Mouse (Mus musculus): Measurements from ENCODE around the gene Epha8. TPM values are rescaled to one million over a fixed set of nuclear protein-coding genes. Genes with fewer than 3 reads are reported as not detected.

Gene Epha8
- total RNA-seq (2021), result under 1 TPM in 1 of 2 experiments, not detected in 1; 0.05 TPM
- long read RNA-seq, experiment 1, result 0 reads
- long read RNA-seq, experiment 2, result 0 reads

DNA sequence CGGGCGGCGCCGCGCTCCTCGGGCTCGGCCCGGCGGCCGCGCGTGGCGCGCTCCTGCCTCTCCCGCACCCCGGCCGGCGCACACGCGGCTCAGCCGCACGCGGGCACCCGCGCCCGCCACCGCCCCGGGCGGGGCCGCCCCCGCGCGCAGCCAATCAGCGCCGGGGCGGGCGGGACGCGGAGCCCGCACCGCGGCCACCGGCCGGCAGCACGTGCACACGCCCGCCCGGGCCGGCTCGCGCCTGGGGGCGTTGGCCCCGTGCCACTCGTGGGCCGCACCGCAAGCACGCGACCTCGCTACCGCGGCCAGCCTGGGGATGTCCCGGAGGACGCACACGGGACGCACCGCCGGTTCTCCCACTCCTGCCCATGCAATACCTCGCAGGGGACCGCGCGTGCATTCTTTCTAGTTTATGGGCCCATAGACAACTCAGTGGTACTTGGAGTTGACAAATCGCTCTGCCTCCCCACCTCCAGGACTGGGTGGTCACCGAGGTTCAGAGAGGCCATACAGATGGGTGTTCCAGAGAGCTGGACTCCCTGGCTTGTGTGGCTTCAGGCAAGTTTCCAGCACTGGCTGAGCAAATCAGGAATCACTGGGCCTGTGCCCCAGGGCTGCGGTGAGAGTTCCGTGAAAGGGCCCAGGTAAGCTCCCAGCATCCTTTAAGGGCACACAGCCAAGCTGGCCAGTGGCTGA is at the start of gene Epha8:
TSS of gene Epha8 (minus strand) at position 66 of the 696 bp plus-strand sequence.
- no peak for DNase-seq

DNA sequence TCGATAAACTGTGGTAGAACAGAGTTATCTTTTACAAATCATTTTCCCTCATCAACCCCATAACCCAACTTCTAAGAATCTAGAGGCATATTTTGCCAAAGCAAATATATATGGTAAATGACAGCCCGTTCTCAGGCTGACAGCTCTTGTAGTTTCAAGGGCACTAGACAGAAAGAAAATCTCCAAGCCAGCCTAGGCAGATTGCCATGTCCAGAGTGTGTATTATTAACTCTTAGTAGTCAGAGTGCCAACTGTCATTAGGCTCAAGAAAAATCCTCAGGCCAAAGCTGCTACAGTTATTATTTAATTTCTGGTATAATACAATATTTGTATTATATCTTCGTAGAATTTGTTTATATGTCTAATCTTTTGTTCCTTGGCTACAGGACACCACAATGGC is 45.2 kb upstream of the Epha8 start:
- DNase-seq, result no peak

DNA sequence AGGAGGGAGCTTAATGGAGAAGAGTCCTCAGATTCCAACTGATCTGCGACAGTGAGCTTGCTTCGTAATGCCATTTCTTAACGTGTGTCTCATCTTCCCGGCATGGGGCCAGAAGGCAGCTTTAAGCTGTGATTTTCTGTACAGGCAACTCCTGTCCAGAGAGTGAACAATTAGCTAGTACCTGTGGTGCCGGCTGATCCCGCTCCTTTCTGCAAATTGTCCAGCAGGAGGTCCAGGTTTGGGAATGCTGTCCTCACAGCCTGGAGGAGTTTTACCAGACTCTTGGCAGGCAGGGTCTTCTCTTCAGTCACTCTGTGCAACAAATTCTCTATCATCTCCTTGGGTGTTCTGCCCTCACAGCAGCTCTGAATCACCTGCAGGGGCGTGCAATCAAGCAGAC is 44.4 kb upstream of the Epha8 start:
- DNase-seq, result no peak

DNA sequence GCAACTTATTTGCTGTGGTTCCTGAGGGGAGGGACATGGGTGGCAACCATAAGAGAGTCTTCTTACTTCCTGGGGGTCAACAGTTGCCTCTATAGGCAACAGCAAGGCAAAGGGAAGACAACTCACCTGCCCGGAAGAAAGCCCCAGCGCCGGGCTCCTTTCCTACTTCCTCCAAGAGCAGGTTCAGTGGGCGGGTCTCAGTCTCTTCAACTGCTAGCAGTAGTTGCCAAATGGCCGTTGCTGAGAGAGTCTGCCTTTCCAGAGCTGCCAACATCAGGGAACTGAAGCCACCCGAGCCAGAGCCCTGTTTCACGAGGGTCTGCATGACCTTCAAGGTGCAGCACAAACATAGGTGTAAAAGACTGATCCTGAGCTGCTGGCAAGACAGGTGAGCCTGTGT is 41.8 kb upstream of the Epha8 start:
- no peak for DNase-seq

DNA sequence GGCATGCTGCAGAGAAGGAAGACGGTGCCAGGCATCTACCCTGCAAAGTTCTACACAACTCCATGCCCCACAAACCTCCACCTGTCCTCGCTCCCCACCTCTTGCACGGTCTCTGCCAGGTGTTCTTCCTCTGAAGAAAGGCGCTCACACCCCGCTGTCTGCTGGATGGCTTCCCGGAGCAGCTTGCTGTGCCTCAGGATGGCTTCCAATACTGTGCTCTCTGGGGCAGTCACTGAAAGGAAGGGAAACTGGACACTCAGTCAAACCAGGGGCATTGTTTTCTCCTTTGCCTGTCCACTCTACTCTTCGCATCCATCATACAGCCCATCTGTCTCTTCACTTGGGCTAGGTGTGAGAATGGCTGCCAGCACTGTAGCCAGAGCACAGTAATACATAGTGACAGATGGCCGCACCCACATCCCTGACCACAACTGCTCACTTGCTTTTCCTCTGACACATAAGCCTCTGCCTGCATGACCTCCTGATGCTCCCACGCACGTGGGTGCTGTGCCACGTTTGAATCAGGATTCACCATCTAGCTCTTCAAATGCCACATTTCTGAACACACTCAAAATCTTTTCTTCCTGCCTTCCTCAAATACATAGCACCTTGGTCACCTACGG is 41.2 kb upstream of the Epha8 start:
- no peak for DNase-seq

DNA sequence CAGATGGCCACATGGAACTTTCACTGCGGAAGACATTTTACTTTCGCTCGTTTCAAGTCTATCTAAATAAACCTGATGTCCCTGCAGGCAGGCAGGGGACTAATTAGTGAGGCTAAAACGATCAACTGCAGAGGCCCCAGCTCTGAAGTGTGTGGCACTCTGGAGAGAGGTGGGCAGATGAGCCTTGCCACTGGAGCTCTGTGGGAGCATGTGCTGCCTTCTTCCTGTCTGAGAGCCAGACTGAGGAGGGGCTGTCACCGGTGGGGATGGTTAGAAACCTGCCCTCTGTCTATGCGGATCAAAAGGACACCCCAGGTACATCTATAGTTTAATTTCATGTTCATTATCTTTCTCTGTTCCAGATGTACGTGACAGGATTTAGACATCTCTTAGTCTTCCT is 40.3 kb upstream of the Epha8 start:
- no peak for DNase-seq

DNA sequence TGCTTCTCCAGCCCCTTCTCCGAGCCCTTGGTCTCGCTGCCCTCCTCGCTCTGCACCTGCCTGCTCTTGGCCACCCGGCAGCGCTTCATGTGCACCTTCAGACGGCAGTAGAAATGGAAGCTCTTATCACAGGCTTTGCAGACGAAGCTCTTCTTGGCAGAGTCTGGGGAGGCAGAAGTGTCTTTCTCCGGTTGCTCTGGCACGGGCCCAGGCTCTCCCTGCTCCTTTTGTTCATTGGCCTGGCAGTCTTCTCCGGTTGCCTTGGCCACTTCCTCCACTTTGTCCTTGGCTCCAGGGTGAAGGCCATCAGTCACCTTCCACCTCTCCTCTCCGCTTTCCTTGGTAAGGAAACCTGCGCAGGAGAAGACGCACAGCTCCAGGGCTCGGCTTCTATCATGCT is 38.7 kb upstream of the Epha8 start:
- no peak for DNase-seq

DNA sequence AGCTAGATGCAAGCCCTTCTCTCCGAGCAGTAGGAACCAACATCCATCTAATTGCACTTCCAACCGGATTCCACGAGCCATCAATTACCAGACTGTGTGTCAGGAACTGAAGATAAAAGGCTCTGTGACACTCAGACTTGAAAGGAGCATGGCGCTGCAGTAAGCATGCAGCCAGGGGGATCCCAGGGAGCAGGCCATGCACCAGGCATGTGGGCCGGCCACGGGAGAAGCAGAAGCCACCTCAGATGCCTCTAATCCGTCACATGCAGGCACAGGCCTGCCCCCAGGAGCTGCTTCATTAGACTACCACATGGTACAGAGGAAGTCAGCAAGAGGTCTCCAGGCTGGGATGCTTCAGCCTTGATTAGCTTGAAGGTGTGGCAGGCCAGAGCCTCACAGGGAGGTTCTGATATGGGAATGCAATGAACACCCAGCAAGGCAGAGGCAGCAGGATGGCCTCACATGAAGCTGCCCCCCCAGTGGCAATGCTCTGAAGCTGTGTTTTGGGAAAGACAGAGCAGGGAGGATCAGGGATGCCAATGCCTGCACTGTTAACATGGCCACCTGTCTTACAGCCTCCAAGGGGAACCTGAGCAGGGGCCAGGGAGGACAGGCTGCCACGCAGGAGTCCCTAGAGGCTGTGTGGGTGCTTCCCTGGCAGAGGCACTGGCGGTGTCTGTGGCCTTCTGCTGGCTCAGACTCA is 25.5 kb upstream of the Epha8 start:
- DNase-seq, result no peak

DNA sequence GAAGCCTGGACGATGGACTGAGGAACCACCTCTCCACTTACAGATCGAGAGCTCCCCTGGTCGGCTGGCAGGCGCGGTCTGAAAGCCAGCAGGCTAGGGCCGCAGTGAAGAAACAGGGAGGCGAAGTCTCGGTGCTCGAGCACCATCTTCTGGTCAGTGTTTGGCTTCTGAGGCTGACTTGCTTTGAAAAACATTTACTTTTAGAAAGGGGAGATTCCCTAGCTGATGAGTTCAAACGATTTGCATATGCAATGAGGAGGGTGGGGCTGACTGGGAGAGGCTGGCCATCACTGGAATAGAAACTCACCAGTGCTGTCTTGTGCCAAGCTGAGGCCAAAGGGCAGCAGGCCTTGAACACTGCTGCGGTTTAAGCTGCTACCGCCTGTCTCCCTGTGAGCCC is 24.7 kb upstream of the Epha8 start:
- DNase-seq, result peak; percentile 50

DNA sequence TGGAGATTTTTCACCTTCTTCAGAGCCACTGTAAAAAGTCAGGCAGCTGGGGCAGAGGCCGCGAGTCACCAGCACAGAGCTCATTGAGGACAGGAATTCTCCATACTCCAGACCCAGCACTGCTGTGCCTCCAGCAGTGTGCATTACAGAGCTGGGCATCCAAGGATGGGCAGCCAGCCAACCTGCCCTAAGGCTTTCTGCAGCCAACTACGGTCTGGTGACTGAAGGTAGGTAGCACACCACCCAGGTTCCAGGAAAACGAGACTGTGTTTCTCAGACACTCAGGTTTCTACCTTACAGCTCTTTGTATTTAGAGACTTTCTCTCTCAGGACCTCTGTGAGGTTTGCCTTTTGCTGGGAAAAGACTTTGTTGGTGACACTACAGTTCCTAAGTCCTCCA is 24.3 kb upstream of the Epha8 start:
- DNase-seq, result no peak

DNA sequence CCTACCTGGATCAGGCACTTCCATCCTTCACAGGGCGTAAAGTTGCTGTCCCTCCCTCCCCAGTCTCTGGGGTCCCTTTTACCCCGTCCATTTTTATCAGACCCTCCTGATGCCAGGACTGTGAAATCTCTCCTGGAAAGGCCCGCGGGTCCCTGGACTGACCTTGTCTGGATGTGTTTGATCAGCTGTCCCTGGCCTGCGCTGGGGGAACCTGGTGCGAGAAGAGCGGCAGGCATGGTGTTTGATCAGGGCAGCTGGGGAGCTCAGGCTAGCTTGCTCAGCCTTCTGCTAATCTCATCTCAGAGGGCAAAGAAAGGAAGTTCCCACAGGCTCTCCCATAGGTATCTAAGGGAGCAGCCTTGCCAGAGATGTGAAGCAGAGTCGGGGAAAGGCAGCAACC is 20.6 kb upstream of the Epha8 start:
- DNase-seq, result no peak

DNA sequence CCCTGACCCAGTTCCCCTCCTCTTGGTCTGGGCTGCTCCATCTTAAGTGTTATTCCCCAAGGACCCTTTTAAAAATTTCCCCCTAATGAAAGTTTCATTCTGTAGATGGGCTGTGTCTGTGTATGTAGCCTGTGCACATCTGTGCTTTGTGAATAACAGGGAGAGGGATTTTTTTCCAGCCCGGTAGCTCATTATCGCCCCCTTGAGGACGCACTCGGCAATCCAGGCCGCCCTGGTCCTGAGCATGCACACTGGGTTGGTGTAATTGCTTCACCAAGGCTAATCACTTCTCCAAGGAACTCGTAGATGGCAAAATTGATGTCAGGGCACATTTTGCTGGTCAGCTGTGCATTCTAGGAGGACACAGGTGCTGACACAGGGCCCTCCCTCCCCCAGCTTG is 14.3 kb upstream of the Epha8 start:
- peak; percentile 46 for DNase-seq

DNA sequence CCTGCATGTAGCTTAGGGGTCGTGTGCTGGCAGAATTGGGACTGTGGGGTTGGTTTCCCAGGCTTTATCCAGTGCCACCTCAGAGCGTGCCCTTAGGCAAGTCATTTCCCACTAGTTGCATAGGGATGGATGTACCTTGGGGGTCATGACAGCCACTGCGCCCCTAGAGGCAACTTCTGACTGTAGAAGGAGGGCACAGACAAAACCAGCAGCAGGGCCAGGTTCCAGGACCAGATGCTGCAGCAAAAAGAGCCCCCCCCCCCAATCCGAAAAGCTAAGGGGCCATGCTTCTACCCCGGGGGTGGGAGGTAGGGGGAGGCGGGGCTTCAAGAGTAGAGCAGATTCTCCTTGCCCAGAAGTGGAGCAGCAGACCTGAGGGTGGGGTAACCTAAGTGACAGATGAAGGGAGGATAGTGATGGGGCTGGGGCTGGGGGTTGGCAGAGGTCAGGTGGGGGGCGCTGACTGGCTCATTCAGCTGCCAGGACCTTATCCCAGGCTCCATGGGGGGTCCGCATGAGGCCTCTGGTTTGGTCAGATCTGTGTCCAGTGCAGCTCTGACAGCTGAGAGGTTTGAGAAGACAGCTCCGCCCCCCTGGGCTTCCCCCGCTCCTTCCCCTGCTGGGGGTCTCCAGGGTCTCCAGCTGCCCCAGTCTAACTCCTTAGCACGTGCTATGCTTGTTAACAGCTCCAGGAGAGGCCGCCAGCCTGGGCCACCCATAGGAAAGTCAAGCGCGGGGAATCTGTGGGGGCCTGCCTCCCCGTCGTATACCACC is 13.1 kb upstream of the Epha8 start:
- no peak for DNase-seq

DNA sequence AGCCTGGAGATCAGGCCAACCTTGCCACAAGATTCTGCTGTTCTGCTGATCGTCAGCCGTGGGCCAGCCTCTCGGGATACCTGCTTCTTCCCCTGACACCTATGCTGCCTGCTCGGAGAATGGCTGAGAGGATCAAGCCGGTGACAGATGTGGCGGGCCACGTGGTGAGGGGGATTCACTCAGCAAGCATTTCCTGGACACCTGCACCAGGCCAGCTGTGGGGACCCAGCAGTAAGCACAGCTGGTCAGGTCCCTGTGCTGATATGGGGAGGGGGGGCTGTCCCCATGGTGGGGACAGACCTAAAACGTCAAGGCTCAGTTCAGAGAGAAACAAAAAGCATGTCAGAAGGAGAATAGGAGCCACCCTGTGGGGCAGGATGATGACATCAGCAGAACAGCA is 12.5 kb upstream of the Epha8 start:
- no peak for DNase-seq

DNA sequence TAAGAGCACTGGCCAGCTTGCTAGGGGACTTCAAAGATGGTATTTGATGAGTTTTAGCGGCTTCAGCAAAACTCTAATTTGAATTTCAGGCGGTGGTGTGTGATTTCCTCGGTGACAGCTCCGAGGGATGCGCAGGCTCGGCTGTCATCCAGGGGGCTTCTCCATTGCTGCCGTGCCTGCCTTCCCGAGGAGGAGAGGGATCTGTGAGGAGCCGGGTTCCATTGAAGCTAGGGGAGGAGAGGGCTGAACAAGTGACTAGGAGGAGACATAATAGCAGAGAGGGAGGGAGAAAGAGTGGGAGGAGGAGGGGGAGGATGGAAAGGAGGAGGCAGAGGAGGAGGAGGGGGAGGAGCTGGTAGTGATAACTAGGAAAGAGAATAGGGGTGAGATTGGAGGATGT is 10.9 kb upstream of the Epha8 start:
- no peak for DNase-seq

DNA sequence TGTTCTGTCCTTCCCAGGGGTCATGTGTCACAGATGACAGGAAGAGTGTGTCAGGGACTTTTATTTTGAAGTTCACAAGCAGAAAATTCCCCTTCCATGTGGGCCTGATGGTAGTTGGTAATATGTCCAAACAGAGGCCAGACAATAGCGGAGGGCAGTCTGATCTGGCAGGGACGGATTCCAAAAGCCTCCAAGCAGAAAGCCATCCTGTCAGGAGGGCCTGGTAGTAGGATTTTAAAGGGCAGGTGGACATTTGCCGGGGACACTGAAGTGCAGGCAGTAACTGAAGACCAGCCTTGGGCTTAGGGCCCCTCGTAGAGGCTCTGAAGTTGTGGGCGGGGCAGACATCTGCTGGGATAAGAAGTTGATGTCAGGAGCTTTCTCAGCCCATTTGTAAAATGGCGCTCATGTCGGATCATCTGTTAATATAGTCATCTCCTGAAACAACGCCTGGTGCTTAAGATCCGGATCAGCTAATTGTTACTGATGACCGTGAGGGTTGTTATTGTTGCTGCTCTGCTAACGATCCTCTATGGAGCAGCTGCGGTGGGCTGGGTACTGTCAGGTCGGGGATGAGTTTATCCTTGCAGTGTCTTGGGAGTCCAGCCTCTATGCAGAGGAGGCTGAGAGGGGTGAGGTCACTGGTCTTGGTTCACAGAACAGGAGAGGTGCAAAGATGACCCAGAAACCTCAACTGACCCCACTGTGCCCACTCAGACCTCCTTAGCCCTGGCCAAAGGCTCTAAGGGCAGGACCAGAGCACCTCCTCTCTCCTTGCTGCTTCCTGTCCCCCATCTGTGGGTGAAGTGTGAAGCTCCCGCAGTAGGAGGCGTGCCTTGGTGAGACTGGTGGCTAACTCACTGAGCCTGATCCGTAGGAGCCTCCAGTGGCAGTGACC is 10.1 kb upstream of the Epha8 start:
- no peak for DNase-seq

DNA sequence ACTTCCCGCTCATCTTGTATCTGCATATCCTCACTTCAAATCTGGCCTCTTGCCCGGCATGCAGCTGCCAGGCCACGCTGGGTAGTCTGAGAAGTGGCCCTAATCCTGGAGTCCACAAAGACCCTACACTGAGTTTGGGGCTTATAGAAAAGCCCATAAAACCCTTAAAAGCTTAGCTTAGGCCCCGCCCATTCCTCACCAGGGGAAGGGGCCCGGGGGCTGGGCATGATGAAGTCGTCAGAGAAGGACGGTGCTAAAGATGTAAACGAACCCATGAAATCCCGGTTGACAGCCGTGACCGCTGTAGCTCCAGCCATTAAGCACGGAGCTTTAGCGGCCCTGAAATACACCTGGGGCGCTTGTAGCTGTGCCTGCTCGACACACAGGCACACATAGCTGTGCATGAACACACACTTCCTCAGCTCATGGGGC is 8.4 kb upstream of the Epha8 start:
- no peak for DNase-seq

DNA sequence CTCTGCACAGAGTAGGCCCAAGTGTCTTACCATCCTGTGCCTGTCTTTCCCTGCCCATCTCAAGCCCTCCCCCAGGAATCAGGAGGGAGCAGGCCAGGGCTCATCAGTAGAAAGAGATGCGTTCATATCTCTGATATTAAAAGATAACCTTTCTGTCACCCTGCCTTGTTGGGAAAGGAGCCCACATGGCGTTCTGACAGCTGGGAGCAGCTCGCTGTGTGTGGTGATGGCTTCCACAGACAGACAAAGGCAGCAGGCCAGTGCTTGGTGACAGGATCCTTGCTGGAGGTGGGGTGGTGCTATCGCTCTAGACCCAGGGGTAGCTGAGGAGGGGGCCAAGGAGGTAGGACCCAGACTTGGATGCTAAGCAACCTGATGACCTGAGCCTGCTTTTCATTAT is 5.8 kb upstream of the Epha8 start:
- no peak for DNase-seq

DNA sequence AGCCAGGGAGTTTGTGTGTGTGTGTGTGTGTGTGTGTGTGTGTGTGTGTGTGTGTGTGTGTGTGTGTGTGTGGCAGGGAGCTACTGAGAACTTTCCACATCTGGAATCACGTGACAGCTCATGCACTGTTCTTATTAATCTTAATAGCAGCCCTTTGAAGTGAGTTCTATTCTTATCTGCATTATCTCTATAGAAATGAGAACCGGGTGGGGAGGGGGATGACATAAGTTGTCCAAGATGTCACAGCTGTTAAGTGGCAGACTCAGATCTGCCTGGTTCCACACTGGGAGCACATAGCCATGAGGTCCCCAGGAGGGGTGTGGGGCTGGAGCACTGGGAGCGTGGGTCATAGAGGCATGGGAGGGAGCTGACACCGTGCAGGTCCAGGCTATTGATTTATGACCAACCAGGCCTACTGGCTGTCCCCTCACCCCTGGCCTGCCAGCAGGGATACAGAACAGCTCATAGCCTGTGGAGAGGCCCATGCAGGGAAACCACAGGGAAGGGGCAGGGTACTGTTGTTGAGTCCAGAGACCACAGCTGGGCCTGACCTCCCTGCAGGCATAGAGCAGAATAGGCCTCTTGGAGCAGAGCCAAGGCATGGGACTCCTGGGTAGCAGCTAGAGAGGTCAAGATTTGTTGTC is 5.1 kb upstream of the Epha8 start:
- DNase-seq, result no peak

DNA sequence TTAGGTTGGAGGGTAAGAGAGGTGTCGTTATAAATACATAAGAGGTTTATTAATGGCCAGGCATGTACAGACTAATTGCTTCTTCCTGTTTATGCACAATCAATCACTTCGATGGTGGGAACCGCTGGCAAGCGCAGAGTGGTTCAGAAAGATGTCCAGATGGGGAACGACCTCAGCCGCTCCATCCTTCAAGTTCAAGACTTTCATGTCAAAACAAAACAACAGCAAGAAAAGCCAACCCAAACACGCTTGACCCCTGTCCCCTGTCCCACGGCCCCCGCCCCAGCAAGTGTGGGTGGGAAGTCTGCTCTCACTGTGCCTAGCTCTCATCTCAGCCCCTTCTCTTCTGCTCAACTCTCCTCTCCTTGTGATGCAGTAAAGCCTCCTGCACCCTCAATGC is 4.0 kb upstream of the Epha8 start:
- no peak for DNase-seq

DNA sequence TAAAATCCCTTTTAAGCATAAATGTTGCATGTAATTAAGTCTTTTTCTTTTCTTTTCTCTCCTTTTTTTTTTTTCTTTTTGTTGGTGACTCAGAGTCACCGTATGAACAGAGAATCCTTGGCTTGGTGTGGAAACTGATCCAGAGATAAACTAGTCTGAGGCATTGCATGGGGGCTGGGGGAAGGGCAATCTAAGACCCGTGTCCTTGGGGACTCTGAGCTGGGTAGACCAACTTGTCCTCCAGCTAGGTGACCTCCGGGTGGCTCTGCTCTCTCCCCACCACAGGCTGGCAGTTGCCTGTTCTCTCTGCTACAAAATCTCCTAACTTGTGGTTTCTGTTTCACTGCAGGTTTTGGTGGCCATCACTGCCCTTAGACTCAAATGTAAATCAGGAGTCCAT is 3.5 kb upstream of the Epha8 start:
- DNase-seq, result no peak
